Mouse (Mus musculus): Measurements from ENCODE around the gene Map3k5.

- no peak for TF ChIP-seq CTCF (conservative IDR thresholded peaks at IDR 0.05; ENCODE audit: insufficient read depth, insufficient read length, low read depth, low read length)
- TF ChIP-seq POLR2A (IDR thresholded peaks at IDR 0.05; ENCODE audit: low read depth, low read length): no peak
Measured at GRCm38 (mm10) chr10:20148130-20148772, 214.0 kb downstream of the Map3k5 start, which contains the start of gene Map7.
